Mouse (Mus musculus) adrenal gland, postnatal 36 days (tissue): Measurements from ENCODE around the gene Crygc. TPM values are rescaled to one million over a fixed set of nuclear protein-coding genes. Genes with fewer than 3 reads are reported as not detected.
A peak's percentile ranks its signal among the peaks of the same experiment; 100 is the strongest.
"Not testable (repeated sequence)": the region's sequence is repeated elsewhere in the genome, so short reads cannot be mapped to it uniquely, and the experiment has no call there.

Source experiments
- DNase-seq, 2 experiments: peaks; one replicate each; pipeline ENCODE4 v3.0.0; 2021; ENCODE audit warnings: mixed read lengths in 1 of 2
- total RNA-seq, 2 experiments: library from RNA; stranded (reverse); gene quantifications; 2 replicates each; pipeline ENCODE4 v1.2.3; 2021

The Crygc gene
- total RNA-seq, 2 experiments from 2014 or later, result not detected

GRCm38 (mm10) chr1:65052140-65052539, 21.3 kb downstream of the Crygc start:
- DNase-seq, result no peak

GRCm38 (mm10) chr1:65051696-65052095, 21.8 kb downstream of the Crygc start:
- no peak for DNase-seq

- not testable (repeated sequence) for DNase-seq
Measured at GRCm38 (mm10) chr1:65050952-65051351, 22.5 kb downstream of the Crygc start, which contains the start of gene Cryge. Cryge (minus strand) TSS chr1:65051149.

- peak; percentile 68 to 82 for DNase-seq
Measured at GRCm38 (mm10) chr1:65048781-65049180, 24.7 kb downstream of the Crygc start.

- DNase-seq, result peak in 1 of 2 experiments; percentile 62
Measured at GRCm38 (mm10) chr1:65046401-65047109, 26.9 kb downstream of the Crygc start.

- DNase-seq, result peak; percentile 71 to 74
Measured at GRCm38 (mm10) chr1:65043433-65043832, 30.1 kb downstream of the Crygc start.

- DNase-seq, result no peak
Measured at GRCm38 (mm10) chr1:65041837-65042236, 31.7 kb downstream of the Crygc start.

GRCm38 (mm10) chr1:65040806-65041205, 32.7 kb downstream of the Crygc start:
- DNase-seq, result peak; percentile 88 to 89

GRCm38 (mm10) chr1:65039679-65040078, 33.8 kb downstream of the Crygc start:
- no peak for DNase-seq

GRCm38 (mm10) chr1:65037542-65037941, 35.9 kb downstream of the Crygc start:
- no peak for DNase-seq

GRCm38 (mm10) chr1:65035513-65035912, 38.0 kb downstream of the Crygc start:
- DNase-seq, result no peak

- peak; percentile 63 to 66 for DNase-seq
Measured at GRCm38 (mm10) chr1:65032641-65033040, 40.8 kb downstream of the Crygc start, which contains the start of gene Akr1cl. Akr1cl (minus strand) TSS chr1:65032759.

GRCm38 (mm10) chr1:65028206-65028605, 45.3 kb downstream of the Crygc start:
- DNase-seq, result peak; percentile 58 to 66

Other genes with a start within 250 kb of the Crygc start
- gene Plekhm3, start 116.9 kb downstream of the Crygc start, total RNA-seq, result 10 to 100 TPM; 15.1 to 26.7 TPM
- gene Akr1cl, start 40.9 kb downstream of the Crygc start, total RNA-seq, result 1,000 to 10,000 TPM in 1 of 2 experiments, 100 to 1,000 TPM in 1; 477 to 1,743 TPM
- gene Cryge, start 22.5 kb downstream of the Crygc start, total RNA-seq, result not detected
- not detected for gene Crygd, start 10.2 kb downstream of the Crygc start, total RNA-seq
- not detected for gene Crygb, start 8.6 kb upstream of the Crygc start, total RNA-seq
- gene Cryga, start 29.7 kb upstream of the Crygc start, total RNA-seq, result not detected
- gene Gm28845, start 45.9 kb upstream of the Crygc start, total RNA-seq, result not detected
- gene D630023F18Rik, start 49.5 kb upstream of the Crygc start, total RNA-seq, result not detected
- gene Idh1, start 112.8 kb upstream of the Crygc start, total RNA-seq, result 100 to 1,000 TPM; 322 to 834 TPM
- gene Pikfyve, start 113.0 kb upstream of the Crygc start, total RNA-seq, result 10 to 100 TPM; 36.8 to 37.0 TPM
- gene Pth2r, start 208.4 kb upstream of the Crygc start, total RNA-seq, result not detected